Mouse (Mus musculus) megakaryocyte-erythroid progenitor cell, adult 5 weeks (primary cell): ENCODE data around the gene Lrtm2. TPM values are rescaled to one million over a fixed set of nuclear protein-coding genes. Genes with fewer than 3 reads are reported as not detected.

Experiments used
- polyA plus RNA-seq: library from polyadenylated mRNA; stranded (reverse); fragments of >175 nt; gene quantifications from 2 replicates; pipeline ENCODE4 v1.2.3, GENCODE M21; 2012

Lrtm2 gene
- 0.05 and 0.39 TPM in 2 replicates for polyA plus RNA-seq

DNA sequence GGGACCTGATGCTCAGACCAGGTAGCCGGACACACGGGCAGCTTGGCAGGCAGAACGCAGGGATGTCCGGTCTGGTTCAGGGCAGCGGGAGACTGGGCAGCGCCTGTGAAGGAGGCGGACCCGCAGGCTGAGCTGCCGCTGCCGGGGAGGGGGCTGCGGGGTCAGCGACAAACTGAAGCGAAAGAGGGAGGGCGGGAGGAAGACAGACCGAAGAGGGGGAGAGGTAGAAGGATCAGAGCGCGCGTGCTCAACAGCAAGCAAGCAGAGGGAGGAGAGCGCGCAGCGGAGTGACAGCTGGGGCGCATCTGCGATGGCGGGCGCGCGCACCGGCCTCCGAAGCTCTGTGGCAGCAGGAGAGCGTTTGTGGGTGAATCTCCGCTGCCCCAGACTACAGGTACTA lies at the start of gene Lrtm2:
Gene Lrtm2, minus strand, starts transcription at position 261 of the 400 bp plus-strand sequence.

Other genes with a start within 250 kb of the Lrtm2 start
- gene Dcp1b, start 155.5 kb downstream of the Lrtm2 start, polyA plus RNA-seq = 19.3 and 22.9 TPM in 2 replicates
- gene Cacna1c, start 134.3 kb downstream of the Lrtm2 start, polyA plus RNA-seq = 0.02 and 0.03 TPM in 2 replicates
- gene Cacna2d4, start 94.2 kb downstream of the Lrtm2 start, polyA plus RNA-seq = 0.01 and 0.18 TPM in 2 replicates
- gene Adipor2, start 86.9 kb upstream of the Lrtm2 start, polyA plus RNA-seq = 14.7 and 15.9 TPM in 2 replicates
- gene Fbxl14, start 148.9 kb upstream of the Lrtm2 start, polyA plus RNA-seq = 64.2 and 73.2 TPM in 2 replicates
- 0.04 and 0.06 TPM in 2 replicates for gene Wnt5b, start 213.6 kb upstream of the Lrtm2 start, polyA plus RNA-seq